8 mouse cellular contexts compared by ENCODE assay signal in the genomic region with DNA sequence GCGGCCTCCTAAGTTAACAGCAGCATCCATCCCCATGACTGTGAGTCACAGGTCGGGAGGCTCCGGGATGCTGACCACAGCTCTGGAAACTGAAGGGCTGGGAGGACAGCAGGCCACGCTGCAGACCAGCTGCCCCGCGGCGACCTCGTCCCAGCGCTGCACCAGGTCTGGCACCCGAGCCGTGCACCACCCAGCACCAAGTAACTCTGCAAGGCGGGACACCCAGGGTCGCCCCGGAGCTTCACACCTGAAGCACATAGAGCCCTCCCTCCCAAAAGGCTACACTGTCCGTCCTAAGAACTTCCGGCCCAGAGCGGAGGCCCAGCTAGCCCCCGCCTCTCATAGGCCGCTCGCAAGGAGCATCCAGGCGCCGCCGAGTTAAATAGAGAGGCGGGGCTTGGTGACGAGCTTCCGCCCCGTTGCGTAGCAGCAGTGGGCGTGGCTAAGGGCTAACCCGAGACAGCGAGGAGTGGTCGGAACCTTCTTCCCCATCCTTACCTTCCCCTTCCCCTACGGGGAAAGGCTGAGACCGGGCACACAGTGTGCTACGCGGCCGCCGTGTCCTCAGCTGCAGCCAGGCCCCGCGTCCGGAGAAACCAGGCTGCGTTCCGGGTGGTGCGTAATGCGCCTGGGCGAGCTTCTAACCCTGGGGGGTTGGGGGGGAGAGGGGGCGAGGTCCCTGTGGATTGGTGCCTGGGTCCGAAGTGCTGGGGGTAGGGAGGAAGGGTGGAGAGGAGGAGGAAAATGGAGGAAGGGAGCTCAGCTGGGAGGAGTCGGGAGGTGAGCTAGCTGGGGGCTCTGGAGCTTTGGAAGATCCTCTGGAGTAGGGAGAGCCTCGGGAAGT. TPM values are rescaled to one million over a fixed set of nuclear protein-coding genes. Genes with fewer than 3 reads are reported as not detected.
DNase-seq lines count a peak whose midpoint lies in the region; ATAC-seq and TF ChIP-seq lines count a peak whose summit lies in the region.

TSS of gene Nabp2 (minus strand) at position 282 of the 844 bp plus-strand sequence.
TSS of gene Rnf41 (plus strand) at position 447 of the 844 bp plus-strand sequence.

- peak within 1 kb of the TSS; percentile 86 for H3K4me2 ChIP-seq in lung, postnatal 0 days (replicated peaks; ENCODE audit: low read depth, low read length)

- TF ChIP-seq EP300 in lung, postnatal 0 days (IDR thresholded peaks at IDR 0.05): no peak

- H3K27ac ChIP-seq in hindbrain, embryonic 10.5 days: peak within 1 kb of the TSS; percentile 96
- peak within 1 kb of the TSS; percentile 94 for H3K27ac ChIP-seq in lung, postnatal 0 days (ENCODE audit: low read length)

- peak; percentile 76 for ATAC-seq in frontal cortex, adult (ENCODE audit: low TSS enrichment)
- ATAC-seq in lung, postnatal 0 days: peak; percentile 89

- peak; percentile 100 for DNase-seq in MN1 (ENCODE audit: low spot score)
- peak; percentile 95 for DNase-seq in cerebellum, adult 9-10 months
- peak; percentile 99 for DNase-seq in hindbrain, embryonic 10.5 days (ENCODE audit: low spot score)
- DNase-seq in layer of hippocampus, adult 9-11 months: peak; percentile 97
- DNase-seq in lung, postnatal 0 days (ENCODE audit: low spot score): peak; percentile 98
- peak; percentile 97 for DNase-seq in ovary, postnatal 14 days (ENCODE audit: low spot score)
- DNase-seq in thymus, postnatal 14 days: peak; percentile 98

- peaks cover 57% of the 10 kb centered on the region for H3K4me1 ChIP-seq in hindbrain, embryonic 10.5 days (replicated peaks)
- H3K4me1 ChIP-seq in lung, postnatal 0 days (ENCODE audit: insufficient read depth, low read depth, low read length): peaks cover 10% of the 10 kb centered on the region; the same call in 1 of the 2 replicates

- WGBS in hindbrain, embryonic 10.5 days: under 1% methylated on average over 50 of the region's 50 CpGs
- 1% methylated on average over 48 of the region's 50 CpGs for WGBS in lung, postnatal 0 days

- peak within 1 kb of the TSS; percentile 64 for H3K9ac ChIP-seq in lung, postnatal 0 days (replicated peaks; ENCODE audit: low read depth)

- H3K27me3 ChIP-seq in hindbrain, embryonic 10.5 days (ENCODE audit: insufficient read depth, poor library complexity, severe bottlenecking): no peaks in the 10 kb centered on the region
- no peaks in the 10 kb centered on the region for H3K27me3 ChIP-seq in lung, postnatal 0 days (replicated peaks; ENCODE audit: insufficient read depth, low read length)

- peaks cover 51% of the 10 kb centered on the region for H3K36me3 ChIP-seq in hindbrain, embryonic 10.5 days
- H3K36me3 ChIP-seq in lung, postnatal 0 days (ENCODE audit: insufficient read depth, low read length): peaks cover 5% of the 10 kb centered on the region

- no peak for TF ChIP-seq CTCF in lung, postnatal 0 days (IDR thresholded peaks at IDR 0.05)

- no peaks in the 10 kb centered on the region for H3K9me3 ChIP-seq in hindbrain, embryonic 10.5 days
- H3K9me3 ChIP-seq in lung, postnatal 0 days (ENCODE audit: low read length): no peaks in the 10 kb centered on the region

- H3K4me3 ChIP-seq in hindbrain, embryonic 10.5 days: peak within 1 kb of the TSS; percentile 87
- peak within 1 kb of the TSS; percentile 81 for H3K4me3 ChIP-seq in lung, postnatal 0 days (ENCODE audit: low read depth, low read length)

RNA-seq across cellular contexts. Expression of gene Nabp2, which starts in this region (rescaled TPM):
- polyA plus RNA-seq in hindbrain, embryonic 10.5 days (2016; fragmentation: Nextera tagmentation; extraction: Ambion mirVana): 144 and 147 TPM in 2 replicates
- polyA plus RNA-seq in lung, postnatal 0 days (2015; fragmentation: Nextera tagmentation; extraction: Ambion mirVana): 48.6 and 54.7 TPM in 2 replicates

RNA-seq across cellular contexts. Expression of gene Rnf41, which starts in this region (rescaled TPM):
- 46.7 and 48.0 TPM in 2 replicates for polyA plus RNA-seq in hindbrain, embryonic 10.5 days (2016; fragmentation: Nextera tagmentation; extraction: Ambion mirVana)
- 31.3 and 32.2 TPM in 2 replicates for polyA plus RNA-seq in lung, postnatal 0 days (2015; fragmentation: Nextera tagmentation; extraction: Ambion mirVana)

Comparison
In these comparisons a context has a peak if more than half of its experiments do, and no peak if none do; other contexts are left out.
1. Peak in every context shown above with its lines: DNase-seq, ATAC-seq, H3K4me3 ChIP-seq and H3K27ac ChIP-seq.